Mouse (Mus musculus) stomach, postnatal 0 days (tissue): ENCODE data around the gene Trpm3.

Experiments used
- CTCF ChIP-seq: IDR thresholded peaks from 2 replicates; pipeline ENCODE4 v1.5.1; 2016; ENCODE audit warnings: antibody characterized with exemption, low read depth, mild to moderate bottlenecking, moderate library complexity
- EP300 ChIP-seq: optimal IDR thresholded peaks from 2 replicates; pipeline ENCODE3; 2016; ENCODE audit warnings: antibody characterized with exemption

- TF ChIP-seq EP300 (no peak), CTCF (no peak)
Measured at GRCm38 (mm10) chr19:22905066-22905482, 766.2 kb downstream of the Trpm3 start.
